Comparison of ENCODE assay signal across 7 mouse cellular contexts in genomic region chr6:49262421-49262820, GRCm38 (mm10). TPM values are rescaled to one million over a fixed set of nuclear protein-coding genes. Genes with fewer than 3 reads are reported as not detected.
DNase-seq lines count a peak whose midpoint lies in the region; ATAC-seq and TF ChIP-seq lines count a peak whose summit lies in the region.

No protein-coding gene starts in this region.

- ATAC-seq in heart, embryonic 11.5 days (replicated peaks; ENCODE audit: insufficient number of reproducible peaks, low FRiP score, low TSS enrichment) = no peak
- ATAC-seq in limb, embryonic 13.5 days (ENCODE audit: low FRiP score, low read depth) = no peak
- ATAC-seq in neural tube, embryonic 12.5 days (ENCODE audit: low FRiP score, low read depth) = no peak

- peaks cover 66% of the 10 kb centered on the region for H3K4me1 ChIP-seq in E14TG2a.4 (replicated peaks; ENCODE audit: low read depth, low read length)
- H3K4me1 ChIP-seq in heart, embryonic 11.5 days (ENCODE audit: control insufficient read depth, insufficient read depth, low read length) = peaks cover 23% of the 10 kb centered on the region
- H3K4me1 ChIP-seq in limb, embryonic 13.5 days = peaks cover 24% of the 10 kb centered on the region
- H3K4me1 ChIP-seq in neural tube, embryonic 12.5 days = peaks cover 21% of the 10 kb centered on the region

- H3K4me2 ChIP-seq in heart, embryonic 11.5 days = peak overlapping the region; percentile 71
- H3K4me2 ChIP-seq in limb, embryonic 13.5 days (replicated peaks) = peak overlapping the region; percentile 74
- H3K4me2 ChIP-seq in neural tube, embryonic 12.5 days (replicated peaks) = peak overlapping the region; percentile 73

- peaks cover 37% of the 10 kb centered on the region for H3K36me3 ChIP-seq in E14TG2a.4 (ENCODE audit: insufficient read depth, low read length)
- H3K36me3 ChIP-seq in heart, embryonic 11.5 days (ENCODE audit: control insufficient read depth, insufficient read depth, low read length) = no peaks in the 10 kb centered on the region
- no peaks in the 10 kb centered on the region for H3K36me3 ChIP-seq in limb, embryonic 13.5 days
- peaks cover 2% of the 10 kb centered on the region; the same call in 1 of the 2 replicates for H3K36me3 ChIP-seq in neural tube, embryonic 12.5 days

- DNase-seq in R1 (ENCODE audit: low read depth, low spot score) = peak; percentile 55
- no peak for DNase-seq in c-Kit-positive CD71-positive TER-119-positive erythroid progenitor cells, embryonic 14.5 days (ENCODE audit: low spot score)
- no peak for DNase-seq in left cerebral cortex, adult 9 months (ENCODE audit: low spot score in 2 of 2)

- H3K27me3 ChIP-seq in E14TG2a.4 (ENCODE audit: insufficient read depth, low read length) = no peaks in the 10 kb centered on the region
- H3K27me3 ChIP-seq in heart, embryonic 11.5 days (ENCODE audit: control insufficient read depth, insufficient read depth, low read length) = no peaks in the 10 kb centered on the region
- H3K27me3 ChIP-seq in limb, embryonic 13.5 days = no peaks in the 10 kb centered on the region
- H3K27me3 ChIP-seq in neural tube, embryonic 12.5 days (replicated peaks) = no peaks in the 10 kb centered on the region

- H3K4me3 ChIP-seq in E14TG2a.4 (replicated peaks; ENCODE audit: low read length) = peak overlapping the region; percentile 98
- H3K4me3 ChIP-seq in heart, embryonic 11.5 days (ENCODE audit: low read depth, low read length) = peak overlapping the region; percentile 99
- H3K4me3 ChIP-seq in limb, embryonic 13.5 days = peak overlapping the region; percentile 100
- peak overlapping the region; percentile 99 for H3K4me3 ChIP-seq in neural tube, embryonic 12.5 days

- under 1% methylated on average over 9 of the region's 9 CpGs for WGBS in heart, embryonic 11.5 days (ENCODE audit: insufficient replicate concordance)
- WGBS in limb, embryonic 13.5 days = under 1% methylated on average over 9 of the region's 9 CpGs
- 2% methylated on average over 9 of the region's 9 CpGs for WGBS in neural tube, embryonic 12.5 days

- peak overlapping the region; percentile 99; the same call in 1 of the 2 replicates for H3K27ac ChIP-seq in heart, embryonic 11.5 days (ENCODE audit: low read depth, low read length)
- H3K27ac ChIP-seq in limb, embryonic 13.5 days = 0 out of 2 replicates have a peak overlapping the region, but pooled peaks have one; percentile 98
- no peak overlapping the region for H3K27ac ChIP-seq in neural tube, embryonic 12.5 days

- no peaks in the 10 kb centered on the region for H3K9me3 ChIP-seq in E14TG2a.4 (ENCODE audit: low read length)
- no peaks in the 10 kb centered on the region for H3K9me3 ChIP-seq in heart, embryonic 11.5 days (replicated peaks; ENCODE audit: control insufficient read depth, low read length)
- no peaks in the 10 kb centered on the region for H3K9me3 ChIP-seq in limb, embryonic 13.5 days
- no peaks in the 10 kb centered on the region for H3K9me3 ChIP-seq in neural tube, embryonic 12.5 days

- peak overlapping the region; percentile 99; the same call in 1 of the 2 replicates for H3K9ac ChIP-seq in heart, embryonic 11.5 days (ENCODE audit: low read depth, low read length)
- H3K9ac ChIP-seq in limb, embryonic 13.5 days = peak overlapping the region; percentile 100
- peak overlapping the region; percentile 100 for H3K9ac ChIP-seq in neural tube, embryonic 12.5 days

- no peak for TF ChIP-seq CTCF in E14TG2a.4 (conservative IDR thresholded peaks at IDR 0.05; ENCODE audit: low read length)

RNA-seq across cellular contexts. Expression of gene Tra2a, which starts 1.4 kb away (rescaled TPM):
- polyA plus RNA-seq in heart, embryonic 11.5 days (2014; fragmentation: Nextera tagmentation; extraction: Ambion mirVana) = 27.3 and 40.4 TPM in 2 replicates
- 131 and 132 TPM in 2 replicates for polyA plus RNA-seq in limb, embryonic 13.5 days (2015; fragmentation: Nextera tagmentation; extraction: Ambion mirVana)
- polyA plus RNA-seq in neural tube, embryonic 12.5 days (2016; fragmentation: Nextera tagmentation; extraction: Ambion mirVana) = 152 and 166 TPM in 2 replicates

RNA-seq across cellular contexts. Expression of gene Igf2bp3, which starts 47.7 kb away (rescaled TPM):
- 74.4 and 78.3 TPM in 2 replicates for polyA plus RNA-seq in heart, embryonic 11.5 days (2014; fragmentation: Nextera tagmentation; extraction: Ambion mirVana)
- 79.9 and 81.4 TPM in 2 replicates for polyA plus RNA-seq in limb, embryonic 13.5 days (2015; fragmentation: Nextera tagmentation; extraction: Ambion mirVana)
- 94.0 and 95.9 TPM in 2 replicates for polyA plus RNA-seq in neural tube, embryonic 12.5 days (2016; fragmentation: Nextera tagmentation; extraction: Ambion mirVana)

RNA-seq across cellular contexts. Expression of gene Ccdc126, which starts 56.7 kb away (rescaled TPM):
- polyA plus RNA-seq in heart, embryonic 11.5 days (2014; fragmentation: Nextera tagmentation; extraction: Ambion mirVana) = 7.1 and 7.9 TPM in 2 replicates
- 9.8 and 10.1 TPM in 2 replicates for polyA plus RNA-seq in limb, embryonic 13.5 days (2015; fragmentation: Nextera tagmentation; extraction: Ambion mirVana)
- polyA plus RNA-seq in neural tube, embryonic 12.5 days (2016; fragmentation: Nextera tagmentation; extraction: Ambion mirVana) = 6.5 and 7.0 TPM in 2 replicates
